Mouse (Mus musculus): ENCODE measurements at regions not wholly inside any gene's neighbourhood (a gene's known extent, or its start where the extent isn't known, plus 50 kb on each side); places are given as distances from the start of the nearest gene placed in this dataset.

DNA sequence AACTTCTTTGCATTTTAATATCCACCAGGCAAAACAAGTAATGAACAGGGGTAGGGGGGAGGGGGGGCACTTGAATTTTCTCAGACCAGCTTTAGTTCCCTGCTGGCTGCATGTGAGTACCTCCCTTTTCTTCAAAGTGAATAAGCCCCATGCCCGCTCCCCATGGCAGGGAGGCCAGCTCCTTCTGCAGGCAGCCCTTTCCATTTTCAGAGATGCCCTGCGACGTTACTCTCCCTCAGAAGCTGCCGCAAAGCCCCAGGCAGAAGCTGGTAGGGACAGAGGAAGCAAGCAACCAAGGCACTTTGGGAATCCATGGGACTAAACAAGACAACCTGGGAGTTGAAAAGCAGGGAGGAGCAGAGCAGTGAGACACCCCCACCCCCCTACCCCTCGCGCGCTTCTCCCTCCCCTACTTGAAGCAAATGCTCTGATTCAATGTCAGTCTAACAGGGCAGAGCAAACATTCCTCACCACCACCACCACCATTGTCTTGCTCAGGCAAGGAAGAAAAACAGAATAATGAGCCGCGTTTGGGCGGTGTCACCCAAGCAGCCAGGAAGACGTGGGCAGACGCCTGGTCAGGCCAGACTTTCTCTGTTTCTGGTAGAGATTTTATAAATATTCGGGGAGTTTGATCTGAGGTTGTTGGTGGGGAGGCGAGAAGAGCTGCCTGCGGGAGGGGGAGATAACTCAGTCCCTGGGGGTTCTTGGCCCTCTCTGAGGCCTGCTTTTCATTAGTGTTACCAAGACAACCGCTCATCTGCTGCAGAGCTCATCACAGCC lies 187.7 kb downstream of the Zfp36l1 start:
- no peak for TF ChIP-seq POLR2A (IDR thresholded peaks at IDR 0.05; ENCODE audit: control insufficient read depth in 1 of 2, insufficient read depth in 1 of 2, low read depth in 1 of 2, low read length in 2 of 2, poor library complexity in 1 of 2)
- TF ChIP-seq EP300 (IDR thresholded peaks at IDR 0.05; ENCODE audit: low read depth in 1 of 2, low read length in 2 of 2) = no peak
- TF ChIP-seq CHD1 (IDR thresholded peaks at IDR 0.05; ENCODE audit: low read depth, low read length) = no peak
- TF ChIP-seq CTCF (IDR thresholded peaks at IDR 0.05 in 2 of 3, conservative IDR thresholded peaks at IDR 0.05 in 1 of 3; ENCODE audit: control insufficient read depth in 1 of 3, insufficient read depth in 1 of 3, low read depth in 2 of 3, low read length in 3 of 3, poor library complexity in 1 of 3, severe bottlenecking in 1 of 3) = no peak
- no peak for TF ChIP-seq HCFC1 (IDR thresholded peaks at IDR 0.05; ENCODE audit: low read depth, low read length)
- no peak for TF ChIP-seq USF2 (IDR thresholded peaks at IDR 0.05; ENCODE audit: borderline replicate concordance in 1 of 2, insufficient read depth in 1 of 2, low read depth in 1 of 2, low read length in 2 of 2)
- no peak for TF ChIP-seq BHLHE40 (IDR thresholded peaks at IDR 0.05; ENCODE audit: borderline replicate concordance, low read depth, low read length)
- no peak for TF ChIP-seq TBP (IDR thresholded peaks at IDR 0.05; ENCODE audit: low read depth, low read length)
- TF ChIP-seq POLR2AphosphoS5 (IDR thresholded peaks at IDR 0.05; ENCODE audit: borderline replicate concordance, low read depth, low read length) = no peak
- no peak for TF ChIP-seq MAFK (IDR thresholded peaks at IDR 0.05; ENCODE audit: borderline replicate concordance, low read depth, low read length)
- TF ChIP-seq SMC3 (IDR thresholded peaks at IDR 0.05; ENCODE audit: low read depth, low read length) = no peak
- TF ChIP-seq NRF1 (IDR thresholded peaks at IDR 0.05; ENCODE audit: insufficient read depth, low read depth, low read length, poor library complexity, severe bottlenecking) = no peak
- no peak for TF ChIP-seq MAX (IDR thresholded peaks at IDR 0.05; ENCODE audit: low read length)
